Mouse (Mus musculus): Measurements from ENCODE around the gene Fzd2.

DNA sequence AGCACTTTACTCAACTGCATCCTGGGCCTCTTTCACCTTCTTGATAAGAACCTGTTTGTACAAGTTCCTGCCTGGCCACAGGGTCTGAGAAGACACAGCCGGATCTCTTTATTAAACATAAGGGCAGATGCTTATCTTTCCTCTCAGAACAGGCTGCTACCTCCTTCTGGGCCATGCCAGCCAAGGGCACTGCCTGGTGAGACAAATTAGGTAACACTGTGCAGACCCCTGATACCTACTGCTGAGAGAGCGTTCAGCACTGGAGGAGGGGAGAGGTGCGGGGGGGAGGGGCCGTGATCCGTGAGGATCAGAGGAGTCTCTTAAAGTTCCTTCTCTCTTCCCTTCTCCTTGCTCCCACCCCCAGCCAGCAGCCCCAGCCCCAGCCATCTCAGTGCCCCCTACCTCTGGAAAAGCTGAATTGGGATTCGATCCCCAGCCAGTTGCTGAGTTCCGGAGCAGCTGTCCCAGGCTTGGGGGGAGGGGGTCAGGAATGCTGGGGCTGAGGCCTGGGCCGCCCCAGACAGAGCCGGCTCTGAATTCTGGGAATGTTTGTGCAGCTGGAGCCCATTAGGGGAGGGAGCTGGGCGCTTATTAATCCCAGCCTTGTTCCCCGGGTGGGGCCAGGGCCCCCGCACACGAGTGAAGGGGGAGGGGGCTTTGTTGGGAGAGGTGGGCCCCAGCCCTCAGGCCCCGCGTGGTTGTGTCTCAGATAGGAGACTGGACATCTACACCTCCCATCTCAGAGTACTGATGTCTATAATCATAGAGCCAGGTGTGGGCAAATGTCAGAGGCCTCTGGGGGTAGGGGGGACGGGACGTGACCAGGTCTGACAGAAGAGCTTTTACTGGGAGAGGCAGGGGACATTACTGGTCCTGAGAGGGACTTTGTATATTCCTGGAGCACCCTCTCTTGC is 19.9 kb downstream of the Fzd2 start:
- TF ChIP-seq CTCF (IDR thresholded peaks at IDR 0.05; ENCODE audit: low read depth) (no peak), EP300 (optimal IDR thresholded peaks at IDR 0.05) (no peak)

All from stomach, postnatal 0 days (tissue).